Mouse (Mus musculus) heart, embryonic 12.5 days (tissue): ENCODE data around the gene Sept9. TPM values are rescaled to one million over a fixed set of nuclear protein-coding genes. Genes with fewer than 3 reads are reported as not detected.
"Not testable (repeated sequence)": the region's sequence is repeated elsewhere in the genome, so short reads cannot be mapped to it uniquely, and the experiment has no call there.

ENCODE experiments used
- ATAC-seq: fragments of 200-750 bp; cut with Nextera tagmentation; 2 replicates; pipeline ENCODE4 v1.8.0; 2017; ENCODE audit warnings: moderate TSS enrichment, moderate library complexity; ENCODE audit not compliant: insufficient number of reproducible peaks, low FRiP score
- H3K27ac ChIP-seq: fragments of 300-500 bp; sonication (generic); 2 replicates; pipeline ENCODE4 v1.5.1; 2016; ENCODE audit warnings: mild to moderate bottlenecking, moderate library complexity; ENCODE audit not compliant: poor library complexity, severe bottlenecking
- H3K27me3 ChIP-seq: fragments of 300-500 bp; sonication (generic); replicated peaks from 2 replicates; pipeline ENCODE4 v1.6.1; 2016; ENCODE audit warnings: mild to moderate bottlenecking, moderate library complexity
- H3K36me3 ChIP-seq: fragments of 300-500 bp; sonication (generic); 2 replicates; pipeline ENCODE4 v1.6.1; 2016; ENCODE audit warnings: mild to moderate bottlenecking, moderate library complexity
- H3K4me1 ChIP-seq: fragments of 300-500 bp; sonication (generic); replicated peaks from 2 replicates; pipeline ENCODE4 v1.6.1; 2016; ENCODE audit warnings: mild to moderate bottlenecking
- H3K4me2 ChIP-seq: fragments of 300-500 bp; sonication (generic); 2 replicates; pipeline ENCODE4 v1.6.1; 2016; ENCODE audit warnings: mild to moderate bottlenecking, moderate library complexity
- H3K4me3 ChIP-seq: fragments of 300-500 bp; sonication (generic); 2 replicates; pipeline ENCODE4 v1.5.1; 2016; ENCODE audit warnings: mild to moderate bottlenecking
- H3K9ac ChIP-seq: fragments of 300-500 bp; sonication (generic); 2 replicates; pipeline ENCODE4 v1.6.1; 2016; ENCODE audit warnings: mild to moderate bottlenecking, moderate library complexity
- H3K9me3 ChIP-seq: fragments of 300-500 bp; sonication (generic); replicated peaks from 2 replicates; pipeline ENCODE4 v1.6.1; 2016; ENCODE audit warnings: mild to moderate bottlenecking, moderate library complexity
- WGBS: fragments of 180-500 bp; shearing (Covaris S2); methylation state at CpG from one replicate; pipeline ENCODE4 v1.1.7; 2016; 5-methylcytosine and 5-hydroxymethylcytosine counted together
- polyA plus RNA-seq: library from polyadenylated mRNA; unstranded; fragments of >200 nt; fragmentation: Nextera tagmentation; extraction: Ambion mirVana; gene quantifications from 2 replicates; pipeline ENCODE4 v1.2.1, GENCODE M21; 2016

The Sept9 gene
- polyA plus RNA-seq, 1 experiment from 2014 or later: 103 TPM

- Histone ChIP-seq H3K4me1 (peaks cover 71% of the 10 kb centered on the region), H3K4me2 (peak overlapping the region; percentile 85), H3K9me3 (no peaks in the 10 kb centered on the region), H3K27me3 (no peaks in the 10 kb centered on the region), H3K27ac (peak overlapping the region; percentile 84), H3K9ac (peak overlapping the region; percentile 75), H3K4me3 (peak overlapping the region; percentile 62), H3K36me3 (no peaks in the 10 kb centered on the region)
- WGBS: under 1% methylated on average over 37 of the region's 37 CpGs
- ATAC-seq: peak; percentile 81
Measured at GRCm38 (mm10) chr11:117332242-117333149, 133.0 kb downstream of the Sept9 start.

- Histone ChIP-seq H3K9me3 (no peaks in the 10 kb centered on the region), H3K9ac (peak overlapping the region; percentile 75), H3K4me2 (peak overlapping the region; percentile 85), H3K27me3 (no peaks in the 10 kb centered on the region), H3K4me1 (peaks cover 75% of the 10 kb centered on the region), H3K36me3 (no peaks in the 10 kb centered on the region), H3K4me3 (peak overlapping the region; percentile 62), H3K27ac (peak overlapping the region; percentile 84)
- ATAC-seq: no peak
- 22% methylated on average over 13 of the region's 13 CpGs for WGBS
Measured at GRCm38 (mm10) chr11:117333150-117333715, 133.8 kb downstream of the Sept9 start.

- Histone ChIP-seq H3K27me3 (no peaks in the 10 kb centered on the region), H3K27ac (peak overlapping the region; percentile 84), H3K9ac (peak overlapping the region; percentile 75; the same call in 1 of the 2 replicates), H3K4me3 (peak overlapping the region; percentile 62; the same call in 1 of the 2 replicates), H3K9me3 (no peaks in the 10 kb centered on the region), H3K4me1 (peaks cover 84% of the 10 kb centered on the region), H3K36me3 (no peaks in the 10 kb centered on the region), H3K4me2 (peak overlapping the region; percentile 85)
- ATAC-seq: peak; percentile 33; the same call in 1 of the 2 replicates
- whole genome bisulfite sequencing: 30% methylated on average over 6 of the region's 6 CpGs
Measured at GRCm38 (mm10) chr11:117334101-117334500, 134.6 kb downstream of the Sept9 start.

- Histone ChIP-seq H3K4me3 (no peak overlapping the region), H3K4me1 (peaks cover 92% of the 10 kb centered on the region), H3K27me3 (no peaks in the 10 kb centered on the region), H3K4me2 (peak overlapping the region; percentile 85; the same call in 1 of the 2 replicates), H3K36me3 (no peaks in the 10 kb centered on the region), H3K27ac (peak overlapping the region; percentile 24), H3K9ac (no peak overlapping the region), H3K9me3 (no peaks in the 10 kb centered on the region)
- 82% methylated on average over 2 of the region's 2 CpGs for WGBS
- ATAC-seq: no peak
Measured at GRCm38 (mm10) chr11:117335146-117335545, 135.7 kb downstream of the Sept9 start.

GRCm38 (mm10) chr11:117336081-117336788, 136.8 kb downstream of the Sept9 start:
- H3K9ac ChIP-seq: no peak overlapping the region
- H3K36me3 ChIP-seq: no peaks in the 10 kb centered on the region
- no peak overlapping the region for H3K4me3 ChIP-seq
- WGBS: 53% methylated on average over 7 of the region's 7 CpGs
- ATAC-seq: no peak
- no peaks in the 10 kb centered on the region for H3K9me3 ChIP-seq
- no peak overlapping the region for H3K27ac ChIP-seq
- no peaks in the 10 kb centered on the region for H3K27me3 ChIP-seq
- H3K4me2 ChIP-seq: no peak overlapping the region
- H3K4me1 ChIP-seq: peaks cover 92% of the 10 kb centered on the region

GRCm38 (mm10) chr11:117337749-117338148, 138.3 kb downstream of the Sept9 start:
- H3K9ac ChIP-seq: no peak overlapping the region
- H3K27ac ChIP-seq: 0 out of 2 replicates have a peak overlapping the region, but pooled peaks have one; percentile 5

GRCm38 (mm10) chr11:117338503-117338902, 139.0 kb downstream of the Sept9 start:
- peak; percentile 40; the same call in 1 of the 2 replicates for ATAC-seq
- peak overlapping the region; percentile 17; the same call in 1 of the 2 replicates for H3K4me2 ChIP-seq
- no peaks in the 10 kb centered on the region for H3K27me3 ChIP-seq
- peak overlapping the region; percentile 5; the same call in 1 of the 2 replicates for H3K27ac ChIP-seq
- no peak overlapping the region for H3K9ac ChIP-seq
- 27% methylated on average over 8 of the region's 8 CpGs for WGBS
- H3K9me3 ChIP-seq: no peaks in the 10 kb centered on the region
- H3K4me3 ChIP-seq: no peak overlapping the region
- peaks cover 90% of the 10 kb centered on the region for H3K4me1 ChIP-seq
- no peaks in the 10 kb centered on the region for H3K36me3 ChIP-seq

More at GRCm38 (mm10) chr11:117337749-117338148, 138.3 kb downstream of the Sept9 start:
- no peaks in the 10 kb centered on the region for H3K27me3 ChIP-seq
- ATAC-seq: no peak
- no peaks in the 10 kb centered on the region for H3K36me3 ChIP-seq
- H3K4me2 ChIP-seq: no peak overlapping the region
- WGBS: 89% methylated on average over 9 of the region's 9 CpGs
- H3K4me1 ChIP-seq: peaks cover 90% of the 10 kb centered on the region
- no peaks in the 10 kb centered on the region for H3K9me3 ChIP-seq
- no peak overlapping the region for H3K4me3 ChIP-seq

GRCm38 (mm10) chr11:117339050-117339449, 139.6 kb downstream of the Sept9 start:
- H3K9ac ChIP-seq: 0 out of 2 replicates have a peak overlapping the region, but pooled peaks have one; percentile 12
- H3K27ac ChIP-seq: no peak overlapping the region
- no peak overlapping the region for H3K4me3 ChIP-seq
- 83% methylated on average over 3 of the region's 3 CpGs for WGBS
- no peaks in the 10 kb centered on the region for H3K36me3 ChIP-seq
- H3K4me2 ChIP-seq: no peak overlapping the region
- peaks cover 90% of the 10 kb centered on the region for H3K4me1 ChIP-seq
- H3K9me3 ChIP-seq: no peaks in the 10 kb centered on the region
- no peaks in the 10 kb centered on the region for H3K27me3 ChIP-seq
- no peak for ATAC-seq

- Histone ChIP-seq H3K4me3 (no peak overlapping the region), H3K4me2 (no peak overlapping the region), H3K9ac (no peak overlapping the region), H3K36me3 (no peaks in the 10 kb centered on the region), H3K4me1 (peaks cover 90% of the 10 kb centered on the region), H3K27me3 (no peaks in the 10 kb centered on the region), H3K9me3 (no peaks in the 10 kb centered on the region), H3K27ac (no peak overlapping the region)
- ATAC-seq: no peak
- WGBS: 55% methylated on average over 7 of the region's 7 CpGs
Measured at GRCm38 (mm10) chr11:117341218-117341617, 141.8 kb downstream of the Sept9 start.

GRCm38 (mm10) chr11:117342076-117342475, 142.6 kb downstream of the Sept9 start:
- no peaks in the 10 kb centered on the region for H3K36me3 ChIP-seq
- H3K27ac ChIP-seq: no peak overlapping the region
- H3K4me3 ChIP-seq: no peak overlapping the region
- whole genome bisulfite sequencing: 86% methylated on average over 7 of the region's 7 CpGs
- H3K4me1 ChIP-seq: peaks cover 94% of the 10 kb centered on the region
- H3K4me2 ChIP-seq: no peak overlapping the region
- ATAC-seq: no peak
- no peaks in the 10 kb centered on the region for H3K27me3 ChIP-seq
- H3K9me3 ChIP-seq: no peaks in the 10 kb centered on the region
- no peak overlapping the region for H3K9ac ChIP-seq

- not testable (repeated sequence) for H3K9me3 ChIP-seq, H3K9ac ChIP-seq, H3K36me3 ChIP-seq, ATAC-seq, H3K27ac ChIP-seq, H3K4me3 ChIP-seq, H3K27me3 ChIP-seq, H3K4me2 ChIP-seq
- peaks cover 97% of the 10 kb centered on the region for H3K4me1 ChIP-seq
- WGBS: 86% methylated on average over 6 of the region's 6 CpGs
Measured at GRCm38 (mm10) chr11:117342490-117342889, 143.0 kb downstream of the Sept9 start.
